Mouse (Mus musculus) hindbrain, postnatal 0 days (tissue): ENCODE data around the gene Olfr1264. TPM values are rescaled to one million over a fixed set of nuclear protein-coding genes. Genes with fewer than 3 reads are reported as not detected.
A peak's percentile ranks its signal among the peaks of the same experiment; 100 is the strongest.

ENCODE experiments used
- ATAC-seq: fragments of 200-750 bp; cut with Nextera tagmentation; 2 replicates; pipeline ENCODE4 v1.8.0; 2017; ENCODE audit warnings: mild to moderate bottlenecking, moderate TSS enrichment, moderate library complexity
- DNase-seq: peaks from one replicate; pipeline ENCODE4 v3.0.0-alpha.2; 2015; ENCODE audit warnings: low spot score
- H3K27ac ChIP-seq: fragments of 300-500 bp; sonication (generic); 2 replicates; pipeline ENCODE4 v1.5.1; 2014; ENCODE audit warnings: mild to moderate bottlenecking
- H3K27me3 ChIP-seq: fragments of 300-500 bp; sonication (generic); 2 replicates; pipeline ENCODE4 v1.6.1; 2014; ENCODE audit warnings: low read length, mixed read lengths; ENCODE audit not compliant: insufficient read depth
- H3K36me3 ChIP-seq: fragments of 300-500 bp; sonication (generic); 2 replicates; pipeline ENCODE4 v1.6.1; 2014; ENCODE audit warnings: low read length, mixed read lengths; ENCODE audit not compliant: insufficient read depth
- H3K4me1 ChIP-seq: fragments of 300-500 bp; sonication (generic); 2 replicates; pipeline ENCODE4 v1.6.1; 2014; ENCODE audit warnings: antibody characterized with exemption, low read length, mixed read lengths; ENCODE audit not compliant: insufficient read depth
- H3K4me2 ChIP-seq: fragments of 300-500 bp; sonication (generic); 2 replicates; pipeline ENCODE4 v1.6.1; 2014; ENCODE audit warnings: low read depth, mild to moderate bottlenecking, low read length, moderate library complexity, mixed read lengths
- H3K4me3 ChIP-seq: fragments of 300-500 bp; sonication (generic); 2 replicates; pipeline ENCODE4 v1.5.1; 2014; ENCODE audit warnings: low read length
- H3K9ac ChIP-seq: fragments of 300-500 bp; sonication (generic); replicated peaks from 2 replicates; pipeline ENCODE4 v1.6.1; 2014; ENCODE audit warnings: mild to moderate bottlenecking, low read length, moderate library complexity, mixed read lengths
- H3K9me3 ChIP-seq: fragments of 300-500 bp; sonication (generic); 2 replicates; pipeline ENCODE4 v1.6.1; 2016; ENCODE audit warnings: low read length, mixed read lengths
- CTCF ChIP-seq: IDR thresholded peaks from 2 replicates; pipeline ENCODE4 v1.5.1; 2016; ENCODE audit warnings: antibody characterized with exemption, control low read depth, low read depth
- WGBS: fragments of 180-500 bp; shearing (Covaris S2); extraction: QIAGEN DNeasy Blood & Tissue Kit; methylation state at CpG from one replicate; pipeline ENCODE4 v1.1.7; 2014; 5-methylcytosine and 5-hydroxymethylcytosine counted together
- polyA plus RNA-seq: library from polyadenylated mRNA; unstranded; fragments of >200 nt; fragmentation: Nextera tagmentation; extraction: Ambion mirVana; gene quantifications from 2 replicates; pipeline ENCODE4 v1.2.1, GENCODE M21; 2015
- total RNA-seq: library from RNA; depleted of rRNA; stranded (reverse); fragments of >200 nt; gene quantifications from 2 replicates; pipeline ENCODE4 v1.2.3, GENCODE M21; 2014; rRNA removed

Gene Olfr1264
- total and polyA plus RNA-seq, 2 experiments from 2014 or later, result not detected

DNA sequence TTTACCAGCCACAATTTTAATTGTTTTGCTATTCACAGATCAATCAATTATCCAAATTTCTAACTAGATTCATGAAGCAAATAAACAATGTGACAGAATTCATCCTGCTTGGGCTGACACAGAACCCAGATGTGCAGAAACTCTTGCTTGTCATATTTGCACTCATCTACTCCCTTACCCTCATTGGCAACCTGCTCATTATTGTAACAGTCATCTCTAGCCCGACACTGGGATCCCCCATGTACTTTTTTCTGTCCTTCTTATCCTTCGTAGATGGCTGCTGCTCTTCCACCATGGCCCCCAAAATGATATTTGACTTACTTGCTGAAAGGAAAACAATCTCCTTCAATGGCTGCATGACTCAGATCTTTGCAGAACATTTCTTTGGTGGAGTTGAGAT, 47.7 kb downstream of the Olfr1264 start:
- Histone ChIP-seq H3K27ac (no peak overlapping the region), H3K9ac (no peak overlapping the region)

DNA sequence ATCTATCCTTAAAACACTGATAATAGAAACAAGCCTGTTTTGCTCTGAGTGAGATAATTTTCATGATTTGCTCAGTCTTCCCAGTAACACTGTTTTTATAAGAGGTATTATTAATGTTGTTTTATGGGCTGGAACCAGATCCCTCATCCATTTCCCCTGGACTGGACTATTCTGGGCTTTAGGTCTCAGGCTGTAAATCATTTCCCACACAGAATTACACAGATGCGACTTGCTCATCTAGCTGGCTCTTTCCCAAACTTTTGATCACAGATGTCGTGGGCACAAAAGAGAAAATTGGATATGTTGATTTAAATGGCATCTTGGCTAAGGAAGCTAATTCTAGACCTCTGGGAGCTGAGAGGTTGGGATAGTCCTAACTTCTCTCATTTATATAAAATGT, 51.2 kb downstream of the Olfr1264 start, which contains the start of gene Olfr1260:
TSS of gene Olfr1260 (plus strand) at position 157 of the 400 bp plus-strand sequence.
- no peaks in the 10 kb centered on the region for H3K4me1 ChIP-seq
- H3K27ac ChIP-seq, result no peak within 1 kb of the TSS
- no peak within 1 kb of the TSS for H3K9ac ChIP-seq
- H3K4me3 ChIP-seq, result no peak within 1 kb of the TSS
- no peak for TF ChIP-seq CTCF
- ATAC-seq (no peak), DNase-seq (peak; percentile 13)
- H3K27me3 ChIP-seq, result no peaks in the 10 kb centered on the region
- no peaks in the 10 kb centered on the region for H3K36me3 ChIP-seq
- H3K9me3 ChIP-seq, result no peaks in the 10 kb centered on the region
- H3K4me2 ChIP-seq, result no peak within 1 kb of the TSS
- 45% methylated on average over 2 of the region's 2 CpGs for WGBS

More for the DNA sequence above, 47.7 kb downstream of the Olfr1264 start:
- Histone ChIP-seq H3K9me3 (no peaks in the 10 kb centered on the region), H3K27me3 (no peaks in the 10 kb centered on the region), H3K4me3 (no peak overlapping the region), H3K4me2 (no peak overlapping the region), H3K4me1 (no peaks in the 10 kb centered on the region), H3K36me3 (no peaks in the 10 kb centered on the region)
- ATAC-seq (no peak), DNase-seq (no peak)
- TF ChIP-seq CTCF, result no peak
- WGBS, result 83% methylated on average over 2 of the region's 2 CpGs

Other genes starting within 250 kb of the Olfr1264 start
- gene Olfr1254, start 232.0 kb downstream of the Olfr1264 start, total RNA-seq, result not detected in 2 replicates
- gene Olfr1254, start 232.0 kb downstream of the Olfr1264 start, polyA plus RNA-seq, result not detected in 2 replicates
- gene Olfr1255, start 213.5 kb downstream of the Olfr1264 start, total RNA-seq, result not detected in 2 replicates
- not detected in 2 replicates for gene Olfr1255, start 213.5 kb downstream of the Olfr1264 start, polyA plus RNA-seq
- 0.05 TPM in 1 of 2 replicates, not detected in the other for gene Olfr1256, start 184.0 kb downstream of the Olfr1264 start, total RNA-seq
- gene Olfr1256, start 184.0 kb downstream of the Olfr1264 start, polyA plus RNA-seq, result not detected in 2 replicates
- 0.37 TPM in 1 of 2 replicates, not detected in the other for gene Olfr48, start 177.4 kb downstream of the Olfr1264 start, total RNA-seq
- 0.15 and 0.30 TPM in 2 replicates for gene Olfr48, start 177.4 kb downstream of the Olfr1264 start, polyA plus RNA-seq
- not detected in 2 replicates for gene Olfr1257, start 147.1 kb downstream of the Olfr1264 start, total RNA-seq
- not detected in 2 replicates for gene Olfr1257, start 147.1 kb downstream of the Olfr1264 start, polyA plus RNA-seq
- not detected in 2 replicates for gene Olfr1258, start 98.3 kb downstream of the Olfr1264 start, total RNA-seq
- gene Olfr1258, start 98.3 kb downstream of the Olfr1264 start, polyA plus RNA-seq, result not detected in 2 replicates
- not detected in 2 replicates for gene Olfr1259, start 76.9 kb downstream of the Olfr1264 start, total RNA-seq
- not detected in 2 replicates for gene Olfr1259, start 76.9 kb downstream of the Olfr1264 start, polyA plus RNA-seq
- gene Olfr1260, start 51.2 kb downstream of the Olfr1264 start, total RNA-seq, result not detected in 2 replicates
- gene Olfr1260, start 51.2 kb downstream of the Olfr1264 start, polyA plus RNA-seq, result not detected in 2 replicates
- not detected in 2 replicates for gene Olfr1261, start 34.4 kb downstream of the Olfr1264 start, total RNA-seq
- not detected in 2 replicates for gene Olfr1261, start 34.4 kb downstream of the Olfr1264 start, polyA plus RNA-seq
- gene Olfr1262, start 25.4 kb downstream of the Olfr1264 start, total RNA-seq, result not detected in 2 replicates
- not detected in 2 replicates for gene Olfr1262, start 25.4 kb downstream of the Olfr1264 start, polyA plus RNA-seq
- gene Olfr1263, start 13.4 kb downstream of the Olfr1264 start, total RNA-seq, result not detected in 2 replicates
- not detected in 2 replicates for gene Olfr1263, start 13.4 kb downstream of the Olfr1264 start, polyA plus RNA-seq
- not detected in 2 replicates for gene Olfr1265, start 9.8 kb upstream of the Olfr1264 start, total RNA-seq
- not detected in 2 replicates for gene Olfr1265, start 9.8 kb upstream of the Olfr1264 start, polyA plus RNA-seq
- gene Olfr140, start 38.0 kb upstream of the Olfr1264 start, total RNA-seq, result not detected in 2 replicates
- not detected in 2 replicates for gene Olfr140, start 38.0 kb upstream of the Olfr1264 start, polyA plus RNA-seq
- gene Olfr1269, start 95.8 kb upstream of the Olfr1264 start, total RNA-seq, result not detected in 2 replicates
- gene Olfr1269, start 95.8 kb upstream of the Olfr1264 start, polyA plus RNA-seq, result not detected in 2 replicates
- gene Olfr32, start 116.7 kb upstream of the Olfr1264 start, total RNA-seq, result not detected in 2 replicates
- not detected in 2 replicates for gene Olfr32, start 116.7 kb upstream of the Olfr1264 start, polyA plus RNA-seq
- gene Olfr1270, start 127.5 kb upstream of the Olfr1264 start, total RNA-seq, result not detected in 2 replicates
- gene Olfr1270, start 127.5 kb upstream of the Olfr1264 start, polyA plus RNA-seq, result not detected in 2 replicates
- not detected in 2 replicates for gene Olfr1506, start 198.9 kb upstream of the Olfr1264 start, total RNA-seq
- gene Olfr1506, start 198.9 kb upstream of the Olfr1264 start, polyA plus RNA-seq, result not detected in 2 replicates
- gene Olfr142, start 232.0 kb upstream of the Olfr1264 start, total RNA-seq, result not detected in 2 replicates
- not detected in 2 replicates for gene Olfr142, start 232.0 kb upstream of the Olfr1264 start, polyA plus RNA-seq
- not detected in 2 replicates for gene Olfr1271, start 245.5 kb upstream of the Olfr1264 start, total RNA-seq
- not detected in 2 replicates for gene Olfr1271, start 245.5 kb upstream of the Olfr1264 start, polyA plus RNA-seq